Comparison of ENCODE assay signal across 10 mouse cellular contexts in the genomic region with DNA sequence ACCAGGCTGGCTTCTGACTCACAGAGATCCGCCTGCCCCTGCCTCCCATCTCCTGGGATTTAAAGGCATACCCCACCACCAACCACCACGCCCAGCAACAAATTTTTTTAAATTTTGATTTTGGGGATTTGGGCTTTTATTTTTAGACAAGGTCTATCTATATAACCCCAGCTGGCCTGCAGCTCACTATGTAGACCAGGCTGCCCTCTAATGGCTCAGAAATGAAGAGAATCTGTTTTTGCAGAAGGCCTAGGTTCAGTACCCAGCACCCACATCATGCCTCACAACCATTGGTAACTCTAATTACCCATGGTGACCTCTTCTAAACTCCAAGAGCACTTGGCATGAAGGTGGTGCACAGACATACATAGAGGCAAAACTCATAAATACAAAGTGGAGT. TPM values are rescaled to one million over a fixed set of nuclear protein-coding genes. Genes with fewer than 3 reads are reported as not detected.
DNase-seq lines count a peak whose midpoint lies in the region; ATAC-seq lines count a peak whose summit lies in the region.
"Had no signal": no experiment of that assay in that cellular context is flagged by ENCODE, and none has a peak within 500 bp of the region (broad histone marks: within the 10 kb centered on the region; RNA-seq: fewer than 3 reads in every experiment).

No protein-coding gene starts in this region.

- no peaks in the 10 kb centered on the region for H3K9me3 ChIP-seq in heart, embryonic 14.5 days (ENCODE audit: control insufficient read depth, low read length)
- no peaks in the 10 kb centered on the region for H3K9me3 ChIP-seq in midbrain, embryonic 14.5 days (ENCODE audit: control insufficient read depth, low read length)
- no peaks in the 10 kb centered on the region for H3K9me3 ChIP-seq in midbrain, embryonic 11.5 days (ENCODE audit: control insufficient read depth, low read length)
- H3K9me3 ChIP-seq in hindbrain, embryonic 16.5 days (ENCODE audit: control insufficient read depth, low read length), result no peaks in the 10 kb centered on the region
- H3K9me3 ChIP-seq: heart, embryonic 12.5 days had no signal

- DNase-seq in heart, postnatal 14 days, result no peak
- DNase-seq in midbrain, embryonic 14.5 days, result no peak
- DNase-seq in midbrain, embryonic 11.5 days (ENCODE audit: low spot score, missing footprints), result no peak
- no peak for DNase-seq in right cerebral cortex, adult 18-20 months
- DNase-seq in adipocyte (ENCODE audit: low spot score), result no peak
- no peak for DNase-seq in ovary, postnatal 10 days (ENCODE audit: low spot score)
- DNase-seq: cerebellum, postnatal 25 days had no signal

- no peak overlapping the region for H3K9ac ChIP-seq in heart, embryonic 14.5 days (ENCODE audit: low read length)
- H3K9ac ChIP-seq in midbrain, embryonic 14.5 days (replicated peaks; ENCODE audit: low read length), result no peak overlapping the region
- H3K9ac ChIP-seq in midbrain, embryonic 11.5 days (ENCODE audit: low read length), result no peak overlapping the region
- no peak overlapping the region for H3K9ac ChIP-seq in hindbrain, embryonic 16.5 days (ENCODE audit: low read depth, low read length)

- H3K27me3 ChIP-seq in heart, embryonic 14.5 days (ENCODE audit: control insufficient read depth, insufficient read depth, low read length), result no peaks in the 10 kb centered on the region
- H3K27me3 ChIP-seq in midbrain, embryonic 14.5 days (ENCODE audit: control insufficient read depth, insufficient read depth, low read length), result no peaks in the 10 kb centered on the region
- H3K27me3 ChIP-seq in midbrain, embryonic 11.5 days (ENCODE audit: control insufficient read depth, insufficient read depth, low read length), result no peaks in the 10 kb centered on the region
- H3K27me3 ChIP-seq in hindbrain, embryonic 16.5 days (replicated peaks; ENCODE audit: control insufficient read depth, insufficient read depth, low read length), result no peaks in the 10 kb centered on the region
- H3K27me3 ChIP-seq: heart, embryonic 12.5 days had no signal

- intact Hi-C loops in heart, postnatal 14 days (cut with DNase I), result loop anchor here (5.0 kb wide), 2 partner anchors 56 to 216 kb away; no protein-coding TSS in a partner anchor

- WGBS in heart, embryonic 14.5 days, result 87% methylated on average over 2 of the region's 2 CpGs
- WGBS in midbrain, embryonic 14.5 days, result 94% methylated on average over 2 of the region's 2 CpGs
- WGBS in midbrain, embryonic 11.5 days, result 86% methylated on average over 2 of the region's 2 CpGs
- 94% methylated on average over 2 of the region's 2 CpGs for WGBS in hindbrain, embryonic 16.5 days

- peaks cover 7% of the 10 kb centered on the region; the same call in 1 of the 2 replicates for H3K36me3 ChIP-seq in heart, embryonic 14.5 days (ENCODE audit: control insufficient read depth, insufficient read depth, low read length)
- H3K36me3 ChIP-seq in midbrain, embryonic 14.5 days (ENCODE audit: control insufficient read depth, insufficient read depth, low read length), result no peaks in the 10 kb centered on the region
- no peaks in the 10 kb centered on the region for H3K36me3 ChIP-seq in midbrain, embryonic 11.5 days (ENCODE audit: control insufficient read depth, insufficient read depth, low read length)
- H3K36me3 ChIP-seq in hindbrain, embryonic 16.5 days (ENCODE audit: control insufficient read depth, insufficient read depth, low read length), result no peaks in the 10 kb centered on the region

- H3K27ac ChIP-seq in heart, embryonic 14.5 days (replicated peaks in 1 of 2; ENCODE audit: control insufficient read depth in 1 of 2, insufficient read depth in 1 of 2, low read depth in 2 of 2, low read length in 2 of 2), result no peak overlapping the region
- no peak overlapping the region for H3K27ac ChIP-seq in midbrain, embryonic 14.5 days (replicated peaks; ENCODE audit: low read depth, low read length)
- H3K27ac ChIP-seq in midbrain, embryonic 11.5 days (ENCODE audit: low read depth, low read length), result no peak overlapping the region
- no peak overlapping the region for H3K27ac ChIP-seq in hindbrain, embryonic 16.5 days (ENCODE audit: low read depth, low read length)

- peaks cover 2 to 3% of the 10 kb centered on the region in 2 experiments; a peak in 1 of 4 replicates for H3K4me1 ChIP-seq in heart, embryonic 14.5 days (ENCODE audit: control insufficient read depth in 2 of 2, insufficient read depth in 2 of 2, low read length in 2 of 2)
- H3K4me1 ChIP-seq in midbrain, embryonic 14.5 days (ENCODE audit: control insufficient read depth, insufficient read depth, low read length), result peaks cover 3% of the 10 kb centered on the region; the same call in 1 of the 2 replicates
- H3K4me1 ChIP-seq in midbrain, embryonic 11.5 days (ENCODE audit: control insufficient read depth, insufficient read depth, low read length), result no peaks in the 10 kb centered on the region
- no peaks in the 10 kb centered on the region for H3K4me1 ChIP-seq in hindbrain, embryonic 16.5 days (ENCODE audit: control insufficient read depth, insufficient read depth, low read depth, low read length)
- H3K4me1 ChIP-seq: heart, embryonic 12.5 days had no signal

- ATAC-seq in heart, embryonic 14.5 days (ENCODE audit: insufficient number of reproducible peaks, insufficient read depth, low FRiP score, low read depth), result no peak
- ATAC-seq in midbrain, embryonic 14.5 days (ENCODE audit: low FRiP score, low TSS enrichment), result no peak
- no peak for ATAC-seq in midbrain, embryonic 11.5 days (ENCODE audit: low FRiP score)
- ATAC-seq in hindbrain, embryonic 16.5 days, result no peak

- H3K4me3 ChIP-seq in heart, embryonic 14.5 days (ENCODE audit: control insufficient read depth in 1 of 2, insufficient read depth in 1 of 2, low read depth in 1 of 2, low read length in 2 of 2), result no peak overlapping the region
- H3K4me3 ChIP-seq in midbrain, embryonic 14.5 days (replicated peaks; ENCODE audit: low read depth, low read length), result peak overlapping the region; percentile 49; the same call in 1 of the 2 replicates
- no peak overlapping the region for H3K4me3 ChIP-seq in midbrain, embryonic 11.5 days (ENCODE audit: low read depth, low read length)
- peak overlapping the region; percentile 50; the same call in 1 of the 2 replicates for H3K4me3 ChIP-seq in hindbrain, embryonic 16.5 days (ENCODE audit: low read length)

- H3K4me2 ChIP-seq in heart, embryonic 14.5 days (ENCODE audit: low read length), result 0 out of 2 replicates have a peak overlapping the region, but pooled peaks have one; percentile 60
- peak overlapping the region; percentile 73 for H3K4me2 ChIP-seq in midbrain, embryonic 14.5 days (ENCODE audit: low read length)
- no peak overlapping the region for H3K4me2 ChIP-seq in midbrain, embryonic 11.5 days
- peak overlapping the region; percentile 57 for H3K4me2 ChIP-seq in hindbrain, embryonic 16.5 days (ENCODE audit: low read length)

RNA-seq across cellular contexts. Expression of a gene that starts 0.9 kb away (rescaled TPM):
- 6.6 and 8.3 TPM in 2 replicates for polyA plus RNA-seq in heart, embryonic 14.5 days (2014; fragmentation: Nextera tagmentation; extraction: Ambion mirVana)
- 10 to 100 TPM; 10.4 to 15.5 TPM for total RNA-seq in heart, postnatal 14 days (2021)
- 2.0 and 3.4 TPM in 2 replicates for polyA plus RNA-seq in midbrain, embryonic 14.5 days (2014; fragmentation: Nextera tagmentation; extraction: Ambion mirVana)
- polyA plus RNA-seq in midbrain, embryonic 11.5 days (2014; fragmentation: Nextera tagmentation; extraction: Ambion mirVana), result 4.9 and 5.5 TPM in 2 replicates
- 2.9 and 3.3 TPM in 2 replicates for polyA plus RNA-seq in hindbrain, embryonic 16.5 days (2015; fragmentation: Nextera tagmentation; extraction: Ambion mirVana)

RNA-seq across cellular contexts. Expression of a gene that starts 26.0 kb away (rescaled TPM):
- 0.11 and 0.26 TPM in 2 replicates for polyA plus RNA-seq in heart, embryonic 14.5 days (2014; fragmentation: Nextera tagmentation; extraction: Ambion mirVana)
- 10 to 100 TPM; 14.5 to 22.5 TPM for total RNA-seq in heart, postnatal 14 days (2021)
- 0.76 and 1.4 TPM in 2 replicates for polyA plus RNA-seq in midbrain, embryonic 14.5 days (2014; fragmentation: Nextera tagmentation; extraction: Ambion mirVana)
- 0.15 and 0.25 TPM in 2 replicates for polyA plus RNA-seq in midbrain, embryonic 11.5 days (2014; fragmentation: Nextera tagmentation; extraction: Ambion mirVana)
- 4.2 and 4.3 TPM in 2 replicates for polyA plus RNA-seq in hindbrain, embryonic 16.5 days (2015; fragmentation: Nextera tagmentation; extraction: Ambion mirVana)

RNA-seq across cellular contexts. Expression of a gene that starts 53.4 kb away (rescaled TPM):
- 118 and 134 TPM in 2 replicates for polyA plus RNA-seq in heart, embryonic 14.5 days (2014; fragmentation: Nextera tagmentation; extraction: Ambion mirVana)
- 10 to 100 TPM; 59.4 to 63.9 TPM for total RNA-seq in heart, postnatal 14 days (2021)
- 110 and 116 TPM in 2 replicates for polyA plus RNA-seq in midbrain, embryonic 14.5 days (2014; fragmentation: Nextera tagmentation; extraction: Ambion mirVana)
- 157 and 165 TPM in 2 replicates for polyA plus RNA-seq in midbrain, embryonic 11.5 days (2014; fragmentation: Nextera tagmentation; extraction: Ambion mirVana)
- polyA plus RNA-seq in hindbrain, embryonic 16.5 days (2015; fragmentation: Nextera tagmentation; extraction: Ambion mirVana), result 110 and 111 TPM in 2 replicates

RNA-seq across cellular contexts. Expression of a gene that starts 53.5 kb away (rescaled TPM):
- polyA plus RNA-seq in heart, embryonic 14.5 days (2014; fragmentation: Nextera tagmentation; extraction: Ambion mirVana), result 127 and 132 TPM in 2 replicates
- 10 to 100 TPM; 26.3 to 29.4 TPM for total RNA-seq in heart, postnatal 14 days (2021)
- 223 and 227 TPM in 2 replicates for polyA plus RNA-seq in midbrain, embryonic 14.5 days (2014; fragmentation: Nextera tagmentation; extraction: Ambion mirVana)
- 401 and 413 TPM in 2 replicates for polyA plus RNA-seq in midbrain, embryonic 11.5 days (2014; fragmentation: Nextera tagmentation; extraction: Ambion mirVana)
- 158 and 167 TPM in 2 replicates for polyA plus RNA-seq in hindbrain, embryonic 16.5 days (2015; fragmentation: Nextera tagmentation; extraction: Ambion mirVana)

RNA-seq across cellular contexts. Expression of a gene that starts 59.4 kb away (rescaled TPM):
- polyA plus RNA-seq in heart, embryonic 14.5 days (2014; fragmentation: Nextera tagmentation; extraction: Ambion mirVana), result 24.0 and 35.1 TPM in 2 replicates
- total RNA-seq in heart, postnatal 14 days (2021), result 10 to 100 TPM; 19.2 to 21.8 TPM
- polyA plus RNA-seq in midbrain, embryonic 14.5 days (2014; fragmentation: Nextera tagmentation; extraction: Ambion mirVana), result 90.3 and 119 TPM in 2 replicates
- polyA plus RNA-seq in midbrain, embryonic 11.5 days (2014; fragmentation: Nextera tagmentation; extraction: Ambion mirVana), result 48.4 and 59.0 TPM in 2 replicates
- 104 and 113 TPM in 2 replicates for polyA plus RNA-seq in hindbrain, embryonic 16.5 days (2015; fragmentation: Nextera tagmentation; extraction: Ambion mirVana)

Comparison
In these comparisons a context has a peak if more than half of its experiments do, and no peak if none do; other contexts are left out.
1. H3K4me3 ChIP-seq: peak in midbrain, embryonic 14.5 days (single experiment) and hindbrain, embryonic 16.5 days (single experiment); none in heart, embryonic 14.5 days (0 of 2) and midbrain, embryonic 11.5 days (single experiment).